Mouse (Mus musculus): ENCODE data around the gene Mcl1. TPM values are rescaled to one million over a fixed set of nuclear protein-coding genes. Genes with fewer than 3 reads are reported as not detected.

The Mcl1 gene
- polyA plus RNA-seq, 1 experiment from 2014 or later = 83.3 TPM

GRCm38 (mm10) chr3:95677420-95678090, 19.0 kb downstream of the Mcl1 start:
- no peak overlapping the region for H3K4me3 ChIP-seq (ENCODE audit: low read depth, low read length)
- H3K27me3 ChIP-seq (ENCODE audit: control insufficient read depth, insufficient read depth, low read length) = no peaks in the 10 kb centered on the region
- no peak overlapping the region for H3K27ac ChIP-seq (replicated peaks; ENCODE audit: low read depth, low read length)
- ATAC-seq (replicated peaks; ENCODE audit: insufficient number of reproducible peaks, low FRiP score, low TSS enrichment, low read depth) = no peak
- no peaks in the 10 kb centered on the region for H3K9me3 ChIP-seq (replicated peaks; ENCODE audit: control insufficient read depth, low read length)
- H3K4me2 ChIP-seq (ENCODE audit: low read depth, low read length) = no peak overlapping the region
- WGBS = 85% methylated on average over 19 of the region's 19 CpGs
- peaks cover 14% of the 10 kb centered on the region for H3K4me1 ChIP-seq (ENCODE audit: control insufficient read depth, insufficient read depth, low read length)
- no peak overlapping the region for H3K9ac ChIP-seq (replicated peaks; ENCODE audit: low read length)
- no peaks in the 10 kb centered on the region; the same call in 1 of the 2 replicates for H3K36me3 ChIP-seq (replicated peaks; ENCODE audit: control insufficient read depth, insufficient read depth, low read depth, low read length)
- DNase-seq (ENCODE audit: low spot score) = no peak

- no peaks in the 10 kb centered on the region for H3K27me3 ChIP-seq (ENCODE audit: control insufficient read depth, insufficient read depth, low read length)
- no peak overlapping the region for H3K4me2 ChIP-seq (ENCODE audit: low read depth, low read length)
- no peaks in the 10 kb centered on the region; the same call in 1 of the 2 replicates for H3K36me3 ChIP-seq (replicated peaks; ENCODE audit: control insufficient read depth, insufficient read depth, low read depth, low read length)
- H3K4me1 ChIP-seq (ENCODE audit: control insufficient read depth, insufficient read depth, low read length) = peaks cover 5% of the 10 kb centered on the region
- H3K27ac ChIP-seq (replicated peaks; ENCODE audit: low read depth, low read length) = no peak overlapping the region
- 94% methylated on average over 8 of the region's 8 CpGs for WGBS
- no peak overlapping the region for H3K9ac ChIP-seq (replicated peaks; ENCODE audit: low read length)
- no peaks in the 10 kb centered on the region for H3K9me3 ChIP-seq (replicated peaks; ENCODE audit: control insufficient read depth, low read length)
- ATAC-seq (replicated peaks; ENCODE audit: insufficient number of reproducible peaks, low FRiP score, low TSS enrichment, low read depth) (no peak), DNase-seq (ENCODE audit: low spot score) (no peak)
- no peak overlapping the region for H3K4me3 ChIP-seq (ENCODE audit: low read depth, low read length)
These were observed 21.0 kb downstream of the Mcl1 start for GRCm38 (mm10) chr3:95679551-95679950.

GRCm38 (mm10) chr3:95680673-95681072, 22.1 kb downstream of the Mcl1 start:
- Histone ChIP-seq H3K4me2 (ENCODE audit: low read depth, low read length) (no peak overlapping the region; the same call in 1 of the 2 replicates), H3K4me1 (ENCODE audit: control insufficient read depth, insufficient read depth, low read length) (peaks cover 2% of the 10 kb centered on the region), H3K27ac (replicated peaks; ENCODE audit: low read depth, low read length) (no peak overlapping the region), H3K9me3 (replicated peaks; ENCODE audit: control insufficient read depth, low read length) (no peaks in the 10 kb centered on the region), H3K27me3 (ENCODE audit: control insufficient read depth, insufficient read depth, low read length) (no peaks in the 10 kb centered on the region), H3K36me3 (replicated peaks; ENCODE audit: control insufficient read depth, insufficient read depth, low read depth, low read length) (no peaks in the 10 kb centered on the region; the same call in 1 of the 2 replicates), H3K4me3 (ENCODE audit: low read depth, low read length) (no peak overlapping the region), H3K9ac (replicated peaks; ENCODE audit: low read length) (no peak overlapping the region)
- ATAC-seq (replicated peaks; ENCODE audit: insufficient number of reproducible peaks, low FRiP score, low TSS enrichment, low read depth) = no peak
- 83% methylated on average over 6 of the region's 6 CpGs for WGBS
- DNase-seq (ENCODE audit: low spot score) = no peak

GRCm38 (mm10) chr3:95681365-95681764, 22.8 kb downstream of the Mcl1 start:
- Histone ChIP-seq H3K36me3 (replicated peaks; ENCODE audit: control insufficient read depth, insufficient read depth, low read depth, low read length) (no peaks in the 10 kb centered on the region; the same call in 1 of the 2 replicates), H3K4me2 (ENCODE audit: low read depth, low read length) (no peak overlapping the region; the same call in 1 of the 2 replicates), H3K9me3 (replicated peaks; ENCODE audit: control insufficient read depth, low read length) (no peaks in the 10 kb centered on the region), H3K9ac (replicated peaks; ENCODE audit: low read length) (0 out of 2 replicates have a peak overlapping the region, but pooled peaks have one; percentile 18), H3K4me3 (ENCODE audit: low read depth, low read length) (no peak overlapping the region), H3K4me1 (ENCODE audit: control insufficient read depth, insufficient read depth, low read length) (peaks cover 2% of the 10 kb centered on the region), H3K27ac (replicated peaks; ENCODE audit: low read depth, low read length) (no peak overlapping the region), H3K27me3 (ENCODE audit: control insufficient read depth, insufficient read depth, low read length) (no peaks in the 10 kb centered on the region)
- WGBS = 50% methylated on average over 11 of the region's 11 CpGs
- DNase-seq (ENCODE audit: low spot score) (no peak), ATAC-seq (replicated peaks; ENCODE audit: insufficient number of reproducible peaks, low FRiP score, low TSS enrichment, low read depth) (no peak)

- Histone ChIP-seq H3K9ac (replicated peaks; ENCODE audit: low read length) (no peak overlapping the region), H3K36me3 (replicated peaks; ENCODE audit: control insufficient read depth, insufficient read depth, low read depth, low read length) (no peaks in the 10 kb centered on the region), H3K4me3 (ENCODE audit: low read depth, low read length) (no peak overlapping the region), H3K4me1 (ENCODE audit: control insufficient read depth, insufficient read depth, low read length) (peaks cover 5% of the 10 kb centered on the region), H3K27me3 (ENCODE audit: control insufficient read depth, insufficient read depth, low read length) (peaks cover 3% of the 10 kb centered on the region), H3K27ac (replicated peaks; ENCODE audit: low read depth, low read length) (no peak overlapping the region), H3K9me3 (replicated peaks; ENCODE audit: control insufficient read depth, low read length) (no peaks in the 10 kb centered on the region), H3K4me2 (ENCODE audit: low read depth, low read length) (no peak overlapping the region)
- WGBS = 63% methylated on average over 5 of the region's 5 CpGs
- ATAC-seq (replicated peaks; ENCODE audit: insufficient number of reproducible peaks, low FRiP score, low TSS enrichment, low read depth) (no peak), DNase-seq (ENCODE audit: low spot score) (no peak)
These were observed 24.3 kb downstream of the Mcl1 start for GRCm38 (mm10) chr3:95682878-95683277.

GRCm38 (mm10) chr3:95684846-95685245, 26.3 kb downstream of the Mcl1 start:
- 59% methylated on average over 6 of the region's 8 CpGs for WGBS
- DNase-seq (ENCODE audit: low spot score) (no peak), ATAC-seq (replicated peaks; ENCODE audit: insufficient number of reproducible peaks, low FRiP score, low TSS enrichment, low read depth) (no peak)
- H3K27ac ChIP-seq (replicated peaks; ENCODE audit: low read depth, low read length) = no peak overlapping the region
- H3K36me3 ChIP-seq (replicated peaks; ENCODE audit: control insufficient read depth, insufficient read depth, low read depth, low read length) = no peaks in the 10 kb centered on the region
- H3K4me1 ChIP-seq (ENCODE audit: control insufficient read depth, insufficient read depth, low read length) = peaks cover 5% of the 10 kb centered on the region
- H3K9me3 ChIP-seq (replicated peaks; ENCODE audit: control insufficient read depth, low read length) = no peaks in the 10 kb centered on the region
- peaks cover 3% of the 10 kb centered on the region for H3K27me3 ChIP-seq (ENCODE audit: control insufficient read depth, insufficient read depth, low read length)
- no peak overlapping the region for H3K4me3 ChIP-seq (ENCODE audit: low read depth, low read length)
- no peak overlapping the region for H3K4me2 ChIP-seq (ENCODE audit: low read depth, low read length)
- H3K9ac ChIP-seq (replicated peaks; ENCODE audit: low read length) = no peak overlapping the region

GRCm38 (mm10) chr3:95685301-95685700, 26.7 kb downstream of the Mcl1 start:
- Histone ChIP-seq H3K4me2 (ENCODE audit: low read depth, low read length) (no peak overlapping the region), H3K27ac (replicated peaks; ENCODE audit: low read depth, low read length) (no peak overlapping the region), H3K27me3 (ENCODE audit: control insufficient read depth, insufficient read depth, low read length) (peaks cover 3% of the 10 kb centered on the region), H3K4me3 (ENCODE audit: low read depth, low read length) (no peak overlapping the region), H3K9me3 (replicated peaks; ENCODE audit: control insufficient read depth, low read length) (no peaks in the 10 kb centered on the region), H3K36me3 (replicated peaks; ENCODE audit: control insufficient read depth, insufficient read depth, low read depth, low read length) (no peaks in the 10 kb centered on the region), H3K9ac (replicated peaks; ENCODE audit: low read length) (no peak overlapping the region), H3K4me1 (ENCODE audit: control insufficient read depth, insufficient read depth, low read length) (peaks cover 5% of the 10 kb centered on the region)
- no peak for ATAC-seq (replicated peaks; ENCODE audit: insufficient number of reproducible peaks, low FRiP score, low TSS enrichment, low read depth)
- 80% methylated on average over 4 of the region's 4 CpGs for WGBS
- DNase-seq (ENCODE audit: low spot score) = no peak

- Histone ChIP-seq H3K9ac (replicated peaks; ENCODE audit: low read length) (no peak overlapping the region), H3K4me3 (ENCODE audit: low read depth, low read length) (no peak overlapping the region), H3K9me3 (replicated peaks; ENCODE audit: control insufficient read depth, low read length) (no peaks in the 10 kb centered on the region), H3K4me2 (ENCODE audit: low read depth, low read length) (no peak overlapping the region), H3K36me3 (replicated peaks; ENCODE audit: control insufficient read depth, insufficient read depth, low read depth, low read length) (no peaks in the 10 kb centered on the region), H3K27me3 (ENCODE audit: control insufficient read depth, insufficient read depth, low read length) (peaks cover 3% of the 10 kb centered on the region), H3K4me1 (ENCODE audit: control insufficient read depth, insufficient read depth, low read length) (peaks cover 5% of the 10 kb centered on the region), H3K27ac (replicated peaks; ENCODE audit: low read depth, low read length) (no peak overlapping the region)
- WGBS = 63% methylated on average over 2 of the region's 2 CpGs
- ATAC-seq (replicated peaks; ENCODE audit: insufficient number of reproducible peaks, low FRiP score, low TSS enrichment, low read depth) (no peak), DNase-seq (ENCODE audit: low spot score) (no peak)
These were observed 27.1 kb downstream of the Mcl1 start for GRCm38 (mm10) chr3:95685701-95686100.

Data from embryonic facial prominence, embryonic 11.5 days (tissue).